Mouse (Mus musculus) 3134 (cell line): ENCODE measurements around the gene Sorl1.
A peak's percentile ranks its signal among the peaks of the same experiment; 100 is the strongest.

Experiments used
- DNase-seq: peaks from one replicate; pipeline ENCODE4 v3.0.0-alpha.2; 2011; ENCODE audit warnings: low spot score; ENCODE audit not compliant: insufficient read length; ENCODE audit errors: extremely low read depth

Sorl1 gene

GRCm38 (mm10) chr9:42055378-42055777, 68.7 kb downstream of the Sorl1 start:
- DNase-seq: no peak

- DNase-seq: no peak
These were observed 69.5 kb downstream of the Sorl1 start for GRCm38 (mm10) chr9:42054339-42055272.

GRCm38 (mm10) chr9:42053591-42054190, 70.4 kb downstream of the Sorl1 start:
- DNase-seq: no peak

GRCm38 (mm10) chr9:42052713-42053356, 71.3 kb downstream of the Sorl1 start:
- no peak for DNase-seq

GRCm38 (mm10) chr9:42048542-42048941, 75.6 kb downstream of the Sorl1 start:
- no peak for DNase-seq

GRCm38 (mm10) chr9:42047786-42048185, 76.3 kb downstream of the Sorl1 start:
- DNase-seq: no peak

GRCm38 (mm10) chr9:42046248-42046647, 77.8 kb downstream of the Sorl1 start:
- no peak for DNase-seq

GRCm38 (mm10) chr9:42044651-42045050, 79.4 kb downstream of the Sorl1 start:
- DNase-seq: no peak

- DNase-seq: no peak
These were observed 80.2 kb downstream of the Sorl1 start for GRCm38 (mm10) chr9:42043934-42044333.

GRCm38 (mm10) chr9:42039000-42039992, 84.8 kb downstream of the Sorl1 start:
- no peak for DNase-seq

GRCm38 (mm10) chr9:42036885-42037284, 87.2 kb downstream of the Sorl1 start:
- DNase-seq: no peak

- no peak for DNase-seq
These were observed 88.1 kb downstream of the Sorl1 start for GRCm38 (mm10) chr9:42035995-42036394.

GRCm38 (mm10) chr9:42035213-42035765, 88.8 kb downstream of the Sorl1 start:
- no peak for DNase-seq

GRCm38 (mm10) chr9:42034116-42034520, 90.0 kb downstream of the Sorl1 start:
- DNase-seq: no peak

- DNase-seq: no peak
These were observed 90.6 kb downstream of the Sorl1 start for GRCm38 (mm10) chr9:42033291-42034115.

GRCm38 (mm10) chr9:42032419-42032818, 91.7 kb downstream of the Sorl1 start:
- no peak for DNase-seq

GRCm38 (mm10) chr9:42028807-42029206, 95.3 kb downstream of the Sorl1 start:
- DNase-seq: peak; percentile 24

GRCm38 (mm10) chr9:42024257-42024656, 99.8 kb downstream of the Sorl1 start:
- no peak for DNase-seq

- DNase-seq: no peak
These were observed 100.7 kb downstream of the Sorl1 start for GRCm38 (mm10) chr9:42023383-42023782.
